Mouse (Mus musculus): ENCODE results near the gene Spata46. TPM values are rescaled to one million over a fixed set of nuclear protein-coding genes. Genes with fewer than 3 reads are reported as not detected.

Spata46 gene
- total RNA-seq (2021): not detected
- long read RNA-seq, partial matches to known transcripts: 0 of 1 reads
- long read RNA-seq, other reads (novel, unspliced or antisense): 1 of 1 reads

- DNase-seq (ENCODE audit: low spot score in 2 of 2): no peak
These were observed at the start of gene Spata46 for GRCm38 (mm10) chr1:170308503-170308902. Gene Spata46 (plus strand): TSS chr1:170308803.

- no peak for DNase-seq (ENCODE audit: low spot score in 2 of 2)
These were observed 38.3 kb upstream of the Spata46 start for GRCm38 (mm10) chr1:170270281-170270680.

DNA sequence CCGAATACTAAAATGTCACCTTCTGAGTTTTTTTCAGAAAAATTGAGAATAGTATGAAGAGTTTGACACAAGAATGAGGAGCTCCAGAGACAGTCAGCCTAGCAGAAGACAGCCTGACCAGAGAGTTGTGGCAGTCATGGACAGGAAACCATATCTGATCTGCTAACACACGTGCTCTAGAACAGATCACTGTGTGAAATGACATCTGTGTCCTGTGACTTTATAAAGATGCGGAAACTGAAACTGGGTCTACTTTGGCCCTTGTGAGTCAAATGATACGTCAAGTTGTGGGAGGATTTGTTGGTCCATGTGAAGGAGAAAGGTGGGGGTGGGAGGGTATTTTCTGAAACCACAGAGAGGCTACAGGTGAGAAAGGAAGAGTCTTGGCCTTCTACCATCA, 37.9 kb upstream of the Spata46 start:
- DNase-seq (ENCODE audit: low spot score in 2 of 2): no peak

DNA sequence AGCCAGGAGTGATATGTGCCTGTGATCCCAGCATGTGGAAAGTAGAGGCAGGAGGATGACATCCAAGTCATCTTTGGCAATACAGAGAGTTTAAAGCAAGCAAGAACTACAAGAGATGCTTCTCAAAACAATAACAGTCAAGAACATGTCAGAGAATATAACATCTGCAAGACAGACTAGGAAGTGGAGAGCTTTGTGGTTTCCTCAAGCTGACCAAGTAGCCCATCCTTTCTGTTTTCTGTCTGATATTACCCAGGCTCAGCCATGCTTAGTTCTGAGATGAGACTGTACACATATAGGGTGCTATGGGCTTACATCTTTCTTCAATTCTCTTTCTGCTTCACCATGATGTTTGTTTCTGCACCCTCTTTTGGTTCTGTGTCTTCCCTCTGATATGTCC, 35.4 kb upstream of the Spata46 start:
- no peak for DNase-seq (ENCODE audit: low spot score in 2 of 2)

DNA sequence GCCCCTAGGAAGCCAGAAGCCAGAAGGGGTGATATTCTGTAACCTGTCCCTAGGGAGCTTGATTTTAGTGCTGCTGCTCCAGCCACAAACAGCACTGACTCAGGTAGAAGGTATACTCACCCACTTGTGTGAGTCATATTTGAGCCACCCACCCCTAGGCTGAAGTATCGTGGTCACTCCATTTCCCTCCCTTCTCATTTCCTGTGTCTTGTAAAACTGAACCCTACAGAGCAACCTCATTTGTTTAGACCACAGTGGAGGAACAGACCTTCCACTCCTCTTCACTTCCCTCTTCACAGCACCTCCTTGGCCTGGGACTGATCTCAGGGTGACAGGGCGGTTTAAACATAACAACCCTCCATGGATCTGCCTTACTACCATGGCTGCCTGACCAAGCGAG, 31.6 kb upstream of the Spata46 start, which contains the start of gene Sh2d1b1:
Gene Sh2d1b1 (plus strand): TSS at position 305 of the 400 bp plus-strand sequence.
- DNase-seq (ENCODE audit: low spot score in 2 of 2): no peak

GRCm38 (mm10) chr1:170282415-170283129, 26.0 kb upstream of the Spata46 start:
- no peak for DNase-seq (ENCODE audit: low spot score in 2 of 2)

- peak; percentile 67 to 78 for DNase-seq (ENCODE audit: low spot score in 2 of 2)
These were observed 16.2 kb upstream of the Spata46 start for GRCm38 (mm10) chr1:170292239-170292951.

DNA sequence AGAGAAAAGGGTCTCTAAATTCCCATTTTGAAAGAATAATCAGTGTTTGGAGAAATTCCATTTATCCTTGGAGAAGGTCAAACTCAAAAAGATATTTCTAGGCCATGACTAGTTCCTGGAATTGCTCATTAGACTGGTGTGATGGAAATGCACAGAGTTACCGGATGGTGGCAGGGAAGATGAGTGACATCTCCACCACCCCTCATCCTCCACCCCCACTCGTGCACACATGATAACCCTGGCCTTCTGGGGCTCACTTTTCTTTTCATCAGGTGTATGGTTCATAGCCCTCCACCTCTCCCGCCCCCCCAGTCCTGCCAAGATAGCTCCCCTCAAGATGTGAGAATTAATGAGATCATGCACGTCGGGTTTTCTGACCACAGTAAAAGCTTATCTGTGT, 15.3 kb upstream of the Spata46 start:
- no peak for DNase-seq (ENCODE audit: low spot score in 2 of 2)

DNA sequence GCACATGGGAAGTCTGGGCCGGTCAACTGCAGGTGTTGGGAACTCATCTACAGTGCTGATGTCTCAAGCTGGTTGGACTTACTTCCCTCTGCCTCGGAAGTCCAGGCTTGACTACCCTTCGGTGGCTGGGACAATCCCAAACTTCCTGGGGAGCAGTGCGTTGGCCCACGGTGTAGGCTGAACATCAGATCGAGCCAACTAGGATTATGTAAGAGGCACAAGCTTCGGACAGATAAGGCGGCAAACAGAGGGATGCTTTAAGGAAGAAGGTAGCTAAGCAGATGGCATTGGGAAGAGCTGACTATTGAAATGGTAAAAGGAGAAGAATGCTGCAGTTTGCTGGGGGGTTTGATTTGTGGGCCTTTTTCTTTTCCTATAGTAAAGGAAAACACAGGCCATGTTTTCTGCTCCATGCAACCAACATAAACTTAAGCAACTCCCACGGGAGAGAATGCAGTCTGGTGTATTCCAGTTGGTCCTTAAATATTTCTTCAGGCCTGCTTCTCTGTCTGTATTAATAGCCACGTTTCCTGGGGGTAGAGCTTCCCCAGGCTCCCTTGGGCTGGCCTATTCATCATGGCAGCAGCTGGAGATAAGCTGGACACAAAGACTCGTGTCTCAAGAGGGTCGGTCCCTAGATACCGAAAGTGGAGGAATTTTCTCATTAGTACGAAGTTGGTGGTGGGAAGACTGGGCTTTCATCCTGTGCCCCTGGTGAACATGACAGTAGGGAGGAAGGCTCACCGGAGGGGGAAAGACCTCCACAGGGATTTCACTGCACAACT, 13.6 kb upstream of the Spata46 start:
- DNase-seq (ENCODE audit: low spot score in 2 of 2): no peak

- DNase-seq (ENCODE audit: low spot score in 2 of 2): no peak
These were observed 9.1 kb upstream of the Spata46 start for GRCm38 (mm10) chr1:170299496-170299895.

DNA sequence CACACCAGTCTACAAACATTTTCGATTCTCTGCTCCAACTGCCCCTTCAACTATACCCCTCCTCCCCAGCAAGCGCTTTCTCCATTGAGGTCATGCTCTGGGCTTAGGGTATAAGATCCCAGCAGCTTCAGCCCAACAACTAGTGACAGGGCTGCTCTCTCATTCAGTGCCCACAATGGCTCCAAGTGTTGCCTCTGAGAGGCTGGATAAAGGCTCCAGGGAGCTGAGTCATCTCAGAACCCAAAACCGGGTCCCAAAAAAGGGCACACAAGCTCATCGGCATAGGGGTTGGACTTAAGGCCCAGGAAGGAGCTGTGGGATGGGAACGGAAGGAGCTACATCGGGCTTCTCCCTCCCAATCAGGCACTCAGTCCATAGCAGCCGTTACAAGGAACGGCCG, 6.9 kb upstream of the Spata46 start:
- no peak for DNase-seq (ENCODE audit: low spot score in 2 of 2)

DNA sequence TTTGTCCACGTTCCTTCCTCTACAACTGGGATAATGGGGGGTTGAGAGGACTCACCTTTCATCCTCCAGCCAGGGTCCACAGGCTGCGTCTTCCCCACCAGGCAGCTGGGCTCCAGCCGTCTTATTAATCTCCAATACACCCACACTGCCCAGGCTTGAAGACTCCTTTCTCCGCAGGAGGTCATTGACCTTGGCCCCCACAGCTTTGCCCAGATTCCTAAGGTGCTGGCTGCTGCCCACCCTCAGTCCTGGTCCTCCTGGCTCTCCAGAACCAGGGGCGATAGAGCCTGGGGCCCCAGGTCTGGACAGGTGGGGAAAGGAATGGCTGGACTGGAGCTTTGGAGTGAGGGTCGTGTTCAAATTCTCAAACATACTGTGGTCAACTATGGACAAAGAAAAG, 6.1 kb upstream of the Spata46 start:
- no peak for DNase-seq (ENCODE audit: low spot score in 2 of 2)

DNA sequence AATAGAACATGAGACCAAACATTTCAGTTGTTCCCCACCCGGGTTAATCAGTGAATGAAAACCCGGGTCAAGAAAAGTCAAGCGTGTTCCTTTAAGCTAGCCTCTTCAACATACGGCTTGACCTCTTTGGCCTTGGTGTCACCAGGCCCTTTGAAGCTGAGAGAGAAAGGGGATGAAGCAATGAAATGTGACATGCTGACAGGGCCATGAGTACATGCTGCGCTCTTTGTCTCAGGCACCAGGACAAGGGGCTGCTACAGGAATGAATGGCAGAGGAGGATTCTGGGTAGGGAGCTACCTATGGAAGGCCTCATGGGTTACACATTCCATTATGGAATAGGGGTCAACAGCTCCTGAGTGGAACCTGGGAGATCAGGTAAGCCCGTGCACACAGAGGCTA, 5.5 kb upstream of the Spata46 start:
- no peak for DNase-seq (ENCODE audit: low spot score in 2 of 2)

DNA sequence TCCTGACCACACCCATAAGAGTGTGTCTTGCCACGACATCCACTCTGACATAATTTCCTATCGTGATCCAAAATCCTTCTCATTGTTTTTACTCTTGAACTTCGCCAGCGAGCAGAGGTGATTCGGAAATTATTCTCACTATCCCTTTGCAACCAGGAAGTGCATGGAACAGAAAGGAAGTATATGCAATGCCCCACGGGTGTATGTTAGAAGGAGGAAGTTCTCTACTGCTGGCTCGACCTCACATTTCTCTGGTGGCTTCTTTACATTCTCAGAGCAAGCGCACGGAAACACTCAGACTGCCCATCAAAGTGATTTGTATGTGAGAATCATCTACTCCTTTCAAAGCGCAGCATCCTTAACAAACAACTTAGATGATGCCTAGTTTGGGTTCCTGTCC, 3.6 kb upstream of the Spata46 start:
- no peak for DNase-seq (ENCODE audit: low spot score in 2 of 2)

DNA sequence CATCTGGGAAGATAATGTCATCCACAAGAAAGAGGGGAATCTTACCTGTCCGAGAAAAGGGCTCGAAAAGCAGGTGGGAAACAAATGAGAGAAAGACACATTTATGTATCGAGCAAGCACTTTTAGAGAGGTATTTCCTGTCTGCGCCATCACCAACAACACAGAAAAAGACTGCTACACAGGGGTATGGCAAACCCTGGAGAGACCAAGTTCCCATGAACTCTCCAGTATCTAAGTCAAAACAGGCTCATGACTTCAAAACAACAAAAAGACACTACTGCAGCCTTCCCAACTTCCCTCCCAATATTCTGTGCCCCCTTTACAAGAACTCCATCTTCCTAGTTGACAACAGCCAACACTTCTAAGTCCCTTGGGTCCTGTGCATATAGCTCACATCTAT, 2.4 kb upstream of the Spata46 start, which contains the start of gene Gm7694:
Gene Gm7694 (minus strand): TSS at position 101 of the 400 bp plus-strand sequence.
- no peak for DNase-seq (ENCODE audit: low spot score in 2 of 2)

GRCm38 (mm10) chr1:170311431-170311830, 2.8 kb downstream of the Spata46 start:
- no peak for DNase-seq (ENCODE audit: low spot score in 2 of 2)

GRCm38 (mm10) chr1:170322046-170322445, 13.4 kb downstream of the Spata46 start:
- DNase-seq (ENCODE audit: low spot score in 2 of 2): no peak

GRCm38 (mm10) chr1:170323001-170323400, 14.4 kb downstream of the Spata46 start:
- DNase-seq (ENCODE audit: low spot score in 2 of 2): no peak

DNA sequence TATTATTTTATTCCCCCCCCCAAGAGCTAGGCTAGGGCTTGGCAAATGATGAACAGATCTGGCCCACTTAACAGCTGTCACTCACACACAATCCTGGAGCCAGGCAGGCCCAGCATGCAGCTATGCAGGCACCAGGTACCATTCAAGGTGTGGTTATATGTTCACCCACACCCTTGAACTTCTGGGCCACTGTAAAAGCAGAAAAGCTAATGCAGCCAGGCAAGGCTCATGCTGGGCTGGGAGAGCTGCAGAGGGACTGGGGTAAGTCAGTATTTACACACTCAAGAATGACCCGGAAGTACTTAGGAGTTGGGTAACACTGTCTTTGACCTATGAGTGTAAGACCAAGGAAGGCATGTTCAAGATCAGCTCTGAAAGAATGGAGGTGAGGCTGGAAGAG, 15.7 kb downstream of the Spata46 start:
- no peak for DNase-seq (ENCODE audit: low spot score in 2 of 2)

DNA sequence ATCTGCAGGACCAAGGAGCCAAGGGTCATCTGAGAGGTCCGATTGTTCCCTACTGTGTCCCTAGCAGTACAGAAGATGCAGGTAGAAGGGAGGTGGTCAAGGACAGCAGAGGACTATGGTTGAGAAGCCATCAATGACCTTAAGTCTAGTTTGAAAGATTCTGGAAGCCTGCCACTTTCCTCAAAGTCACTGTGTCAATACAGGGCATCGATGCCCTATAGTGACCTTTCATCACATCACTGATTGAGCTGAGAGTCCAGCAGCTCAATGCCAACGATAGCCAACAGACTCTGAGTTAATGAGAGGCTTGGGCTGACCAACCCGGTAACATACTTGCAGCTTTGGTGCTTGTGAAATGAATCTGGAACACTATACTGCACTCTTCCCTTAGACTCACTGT, 16.7 kb downstream of the Spata46 start:
- DNase-seq (ENCODE audit: low spot score in 2 of 2): no peak

GRCm38 (mm10) chr1:170331926-170332325, 23.3 kb downstream of the Spata46 start:
- DNase-seq (ENCODE audit: low spot score in 2 of 2): no peak

- no peak for DNase-seq (ENCODE audit: low spot score in 2 of 2)
These were observed 24.2 kb downstream of the Spata46 start for GRCm38 (mm10) chr1:170332775-170333174.
